Mouse (Mus musculus): Measurements from ENCODE around the gene Col15a1.

DNA sequence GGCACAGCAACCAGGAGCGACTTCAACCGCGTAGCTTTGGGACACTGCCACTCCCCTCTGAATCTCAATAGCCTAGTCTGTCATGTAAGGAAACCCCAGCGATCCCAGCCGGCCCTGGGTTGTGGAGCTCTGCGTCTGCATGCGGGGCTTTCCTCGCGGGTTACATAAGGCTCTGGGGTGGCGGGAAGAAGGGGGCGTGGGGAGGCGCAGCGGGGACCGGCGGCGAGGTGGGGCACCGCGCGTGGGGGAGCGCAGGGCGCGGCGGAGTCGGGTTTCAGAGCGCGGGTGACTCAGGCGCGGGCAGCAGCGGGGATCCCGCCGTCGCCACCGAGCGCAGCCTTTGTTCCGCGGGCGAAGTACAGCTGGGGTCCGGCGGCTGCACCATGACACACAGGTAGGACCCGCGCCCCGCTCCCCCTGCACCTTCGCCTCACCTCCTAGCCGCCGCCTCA, at the start of gene Col15a1:
- TF ChIP-seq CTCF (IDR thresholded peaks at IDR 0.05; ENCODE audit: extremely low read depth, insufficient read length, insufficient replicate concordance, low read depth, low read length) (no peak), POLR2A (IDR thresholded peaks at IDR 0.05; ENCODE audit: low read depth, low read length) (no peak)
